Mouse (Mus musculus) intestine, embryonic 15.5 days (tissue): ENCODE measurements around the gene Senp5. TPM values are rescaled to one million over a fixed set of nuclear protein-coding genes. Genes with fewer than 3 reads are reported as not detected.

Experiments
- ATAC-seq: fragments of 200-750 bp; cut with Nextera tagmentation; 2 replicates; pipeline ENCODE4 v1.8.0; 2017; ENCODE audit warnings: moderate TSS enrichment, moderate library complexity
- H3K27ac ChIP-seq: fragments of 300-500 bp; sonication (generic); 2 replicates; pipeline ENCODE4 v1.5.1; 2015; ENCODE audit warnings: mild to moderate bottlenecking, inconsistent platforms
- H3K27me3 ChIP-seq: fragments of 300-500 bp; sonication (generic); replicated peaks from 2 replicates; pipeline ENCODE4 v1.6.1; 2015; ENCODE audit warnings: inconsistent platforms
- H3K36me3 ChIP-seq: fragments of 300-500 bp; sonication (generic); 2 replicates; pipeline ENCODE4 v1.6.1; 2015; ENCODE audit warnings: inconsistent platforms
- H3K4me1 ChIP-seq: fragments of 300-500 bp; sonication (generic); replicated peaks from 2 replicates; pipeline ENCODE4 v1.6.1; 2015; ENCODE audit warnings: inconsistent platforms
- H3K4me2 ChIP-seq: fragments of 300-500 bp; sonication (generic); replicated peaks from 2 replicates; pipeline ENCODE4 v1.6.1; 2015; ENCODE audit warnings: mild to moderate bottlenecking, inconsistent platforms
- H3K4me3 ChIP-seq: fragments of 300-500 bp; sonication (generic); replicated peaks from 2 replicates; pipeline ENCODE4 v1.5.1; 2015; ENCODE audit warnings: inconsistent platforms
- H3K9ac ChIP-seq: fragments of 300-500 bp; sonication (generic); 2 replicates; pipeline ENCODE4 v1.6.1; 2015; ENCODE audit warnings: inconsistent platforms
- H3K9me3 ChIP-seq: fragments of 300-500 bp; sonication (generic); 2 replicates; pipeline ENCODE4 v1.6.1; 2016; ENCODE audit warnings: inconsistent platforms
- WGBS: fragments of 180-500 bp; shearing (Covaris S2); methylation state at CpG from one replicate; pipeline ENCODE4 v1.1.7; 2015; 5-methylcytosine and 5-hydroxymethylcytosine counted together
- polyA plus RNA-seq: library from polyadenylated mRNA; unstranded; fragments of >200 nt; fragmentation: Nextera tagmentation; extraction: Ambion mirVana; gene quantifications from 2 replicates; pipeline ENCODE4 v1.2.1, GENCODE M21; 2015

The Senp5 gene
- polyA plus RNA-seq, 1 experiment from 2014 or later: 10.6 TPM

- Histone ChIP-seq H3K36me3 (no peaks in the 10 kb centered on the region), H3K4me3 (no peak overlapping the region), H3K4me2 (no peak overlapping the region), H3K9me3 (no peaks in the 10 kb centered on the region), H3K27me3 (peaks cover 31% of the 10 kb centered on the region), H3K9ac (no peak overlapping the region), H3K27ac (no peak overlapping the region), H3K4me1 (peaks cover 22% of the 10 kb centered on the region)
- no peak for ATAC-seq
- WGBS: 84% methylated on average over 4 of the region's 4 CpGs
These were observed 66.5 kb downstream of the Senp5 start for GRCm38 (mm10) chr16:31936568-31936967.

- no peak overlapping the region for H3K9ac ChIP-seq
- no peak overlapping the region for H3K27ac ChIP-seq
- 4% methylated on average over 36 of the region's 36 CpGs for WGBS
- peak overlapping the region; percentile 24 for H3K4me3 ChIP-seq
- peaks cover 22% of the 10 kb centered on the region for H3K4me1 ChIP-seq
- peak overlapping the region; percentile 55 for H3K4me2 ChIP-seq
- no peaks in the 10 kb centered on the region for H3K9me3 ChIP-seq
- no peak for ATAC-seq
- peaks cover 31% of the 10 kb centered on the region for H3K27me3 ChIP-seq
- no peaks in the 10 kb centered on the region for H3K36me3 ChIP-seq
These were observed 67.8 kb downstream of the Senp5 start for GRCm38 (mm10) chr16:31935091-31935979.

GRCm38 (mm10) chr16:31934550-31935010 lies 68.5 kb downstream of the Senp5 start:
- Histone ChIP-seq H3K4me2 (peak overlapping the region; percentile 55), H3K27me3 (peaks cover 31% of the 10 kb centered on the region), H3K27ac (no peak overlapping the region), H3K4me1 (peaks cover 22% of the 10 kb centered on the region), H3K9me3 (no peaks in the 10 kb centered on the region), H3K36me3 (no peaks in the 10 kb centered on the region), H3K9ac (no peak overlapping the region), H3K4me3 (peak overlapping the region; percentile 24; the same call in 1 of the 2 replicates)
- 27% methylated on average over 13 of the region's 13 CpGs for WGBS
- ATAC-seq: no peak

- WGBS: 9% methylated on average over 42 of the region's 42 CpGs
- peaks cover 22% of the 10 kb centered on the region for H3K4me1 ChIP-seq
- peak within 1 kb of the TSS; percentile 27; the same call in 1 of the 2 replicates for H3K27ac ChIP-seq
- H3K36me3 ChIP-seq: no peaks in the 10 kb centered on the region
- peak within 1 kb of the TSS; percentile 56 for H3K9ac ChIP-seq
- H3K4me2 ChIP-seq: peak within 1 kb of the TSS; percentile 99
- H3K27me3 ChIP-seq: peaks cover 31% of the 10 kb centered on the region
- peak; percentile 46 for ATAC-seq
- H3K9me3 ChIP-seq: no peaks in the 10 kb centered on the region
- peak within 1 kb of the TSS; percentile 55 for H3K4me3 ChIP-seq
These were observed 69.1 kb downstream of the Senp5 start, which contains the start of gene Pigz for GRCm38 (mm10) chr16:31933751-31934549. Gene Pigz (plus strand): TSS chr16:31933851.

GRCm38 (mm10) chr16:31932840-31933697 lies 70.0 kb downstream of the Senp5 start:
- peak overlapping the region; percentile 99 for H3K4me2 ChIP-seq
- H3K27ac ChIP-seq: peak overlapping the region; percentile 27; the same call in 1 of the 2 replicates
- H3K4me1 ChIP-seq: peaks cover 22% of the 10 kb centered on the region
- ATAC-seq: peak; percentile 86
- WGBS: under 1% methylated on average over 50 of the region's 50 CpGs
- peak overlapping the region; percentile 56 for H3K9ac ChIP-seq
- H3K36me3 ChIP-seq: no peaks in the 10 kb centered on the region
- peaks cover 31% of the 10 kb centered on the region for H3K27me3 ChIP-seq
- H3K4me3 ChIP-seq: peak overlapping the region; percentile 55
- H3K9me3 ChIP-seq: no peaks in the 10 kb centered on the region

GRCm38 (mm10) chr16:31932255-31932654 lies 70.8 kb downstream of the Senp5 start:
- Histone ChIP-seq H3K4me1 (peaks cover 22% of the 10 kb centered on the region), H3K9me3 (no peaks in the 10 kb centered on the region), H3K27ac (no peak overlapping the region), H3K9ac (no peak overlapping the region), H3K4me3 (no peak overlapping the region), H3K36me3 (no peaks in the 10 kb centered on the region), H3K4me2 (peak overlapping the region; percentile 99; the same call in 1 of the 2 replicates), H3K27me3 (peaks cover 31% of the 10 kb centered on the region)
- 63% methylated on average over 5 of the region's 5 CpGs for WGBS
- ATAC-seq: no peak

- no peaks in the 10 kb centered on the region for H3K9me3 ChIP-seq
- H3K4me1 ChIP-seq: peaks cover 22% of the 10 kb centered on the region
- H3K27ac ChIP-seq: no peak overlapping the region
- H3K9ac ChIP-seq: no peak overlapping the region
- no peaks in the 10 kb centered on the region for H3K36me3 ChIP-seq
- H3K4me2 ChIP-seq: peak overlapping the region; percentile 36; the same call in 1 of the 2 replicates
- peaks cover 31% of the 10 kb centered on the region for H3K27me3 ChIP-seq
- WGBS: 53% methylated on average over 17 of the region's 17 CpGs
- no peak overlapping the region for H3K4me3 ChIP-seq
- ATAC-seq: no peak
These were observed 71.8 kb downstream of the Senp5 start for GRCm38 (mm10) chr16:31931330-31931729.

GRCm38 (mm10) chr16:31927412-31927811 lies 75.7 kb downstream of the Senp5 start:
- 85% methylated on average over 5 of the region's 5 CpGs for WGBS
- no peak for ATAC-seq
- Histone ChIP-seq H3K4me2 (no peak overlapping the region), H3K9ac (no peak overlapping the region), H3K4me1 (no peaks in the 10 kb centered on the region), H3K27ac (no peak overlapping the region), H3K9me3 (no peaks in the 10 kb centered on the region), H3K36me3 (no peaks in the 10 kb centered on the region), H3K4me3 (no peak overlapping the region), H3K27me3 (no peaks in the 10 kb centered on the region)

GRCm38 (mm10) chr16:31926547-31927182 lies 76.4 kb downstream of the Senp5 start:
- no peaks in the 10 kb centered on the region for H3K9me3 ChIP-seq
- ATAC-seq: no peak
- no peak overlapping the region for H3K9ac ChIP-seq
- no peaks in the 10 kb centered on the region for H3K27me3 ChIP-seq
- H3K4me1 ChIP-seq: no peaks in the 10 kb centered on the region
- H3K36me3 ChIP-seq: no peaks in the 10 kb centered on the region
- no peak overlapping the region for H3K4me2 ChIP-seq
- 79% methylated on average over 13 of the region's 13 CpGs for WGBS
- no peak overlapping the region for H3K4me3 ChIP-seq
- H3K27ac ChIP-seq: no peak overlapping the region

- no peak overlapping the region for H3K27ac ChIP-seq
- no peaks in the 10 kb centered on the region for H3K36me3 ChIP-seq
These were observed 77.0 kb downstream of the Senp5 start for GRCm38 (mm10) chr16:31926091-31926490.

GRCm38 (mm10) chr16:31924368-31924767 lies 78.7 kb downstream of the Senp5 start:
- WGBS: 69% methylated on average over 6 of the region's 6 CpGs
- H3K9ac ChIP-seq: no peak overlapping the region
- H3K4me2 ChIP-seq: no peak overlapping the region
- H3K4me3 ChIP-seq: no peak overlapping the region
- H3K36me3 ChIP-seq: no peaks in the 10 kb centered on the region
- no peak overlapping the region for H3K27ac ChIP-seq
- no peaks in the 10 kb centered on the region for H3K27me3 ChIP-seq
- H3K4me1 ChIP-seq: no peaks in the 10 kb centered on the region
- no peak for ATAC-seq
- no peaks in the 10 kb centered on the region for H3K9me3 ChIP-seq

More at GRCm38 (mm10) chr16:31926091-31926490, 77.0 kb downstream of the Senp5 start:
- 77% methylated on average over 6 of the region's 6 CpGs for WGBS
- Histone ChIP-seq H3K9me3 (no peaks in the 10 kb centered on the region), H3K4me1 (no peaks in the 10 kb centered on the region), H3K27me3 (no peaks in the 10 kb centered on the region), H3K4me3 (no peak overlapping the region), H3K9ac (no peak overlapping the region), H3K4me2 (no peak overlapping the region)
- no peak for ATAC-seq
